Mouse (Mus musculus) E14TG2a.4 (cell line): Measurements from ENCODE around the gene Gpc3.

Source experiments
- H3K27me3 ChIP-seq: 2 replicates; pipeline ENCODE4 v1.6.1; 2014; ENCODE audit warnings: low read length, control low read depth; ENCODE audit not compliant: insufficient read depth
- H3K36me3 ChIP-seq: 2 replicates; pipeline ENCODE4 v1.6.1; 2014; ENCODE audit warnings: low read length, control low read depth; ENCODE audit not compliant: insufficient read depth
- H3K4me1 ChIP-seq: replicated peaks from 2 replicates; pipeline ENCODE4 v1.6.1; 2014; ENCODE audit warnings: low read depth, low read length, control low read depth
- H3K4me3 ChIP-seq: replicated peaks from 2 replicates; pipeline ENCODE4 v1.5.1; 2014; ENCODE audit warnings: mild to moderate bottlenecking, low read length
- H3K9me3 ChIP-seq: 2 replicates; pipeline ENCODE4 v1.6.1; 2014; ENCODE audit warnings: low read length, control low read depth
- CTCF ChIP-seq: conservative IDR thresholded peaks from 2 replicates; pipeline ENCODE4 v1.5.1; 2014; ENCODE audit warnings: low read length
- NANOG ChIP-seq: IDR thresholded peaks from 2 replicates; pipeline ENCODE4 v1.6.1; 2014; ENCODE audit warnings: borderline replicate concordance, low read length, mixed read lengths
- POU5F1 ChIP-seq: IDR thresholded peaks from 2 replicates; pipeline ENCODE4 v1.6.1; 2014; ENCODE audit warnings: low read length, borderline replicate concordance

Gpc3 gene

DNA sequence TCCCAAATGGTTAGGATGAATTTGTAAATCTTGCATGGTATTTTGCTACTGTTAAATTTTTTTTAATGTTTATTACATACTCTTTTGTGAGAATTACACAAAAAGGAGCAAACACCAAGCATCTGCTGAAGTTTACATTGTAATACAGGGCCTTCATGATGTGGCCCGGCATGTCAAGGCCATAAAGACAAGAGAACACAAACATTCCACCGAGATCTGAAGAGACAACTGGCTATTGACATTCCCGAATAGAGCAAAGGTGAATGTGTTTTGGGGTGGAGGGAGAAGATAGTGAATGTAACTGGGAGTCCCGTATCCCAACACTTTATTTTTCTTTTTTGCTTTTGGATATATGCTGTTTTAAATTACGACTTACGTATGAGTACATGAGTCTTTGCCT is 20.2 kb upstream of the Gpc3 start:
- no peaks in the 10 kb centered on the region for H3K9me3 ChIP-seq
- no peak overlapping the region for H3K4me3 ChIP-seq
- H3K27me3 ChIP-seq = no peaks in the 10 kb centered on the region
- TF ChIP-seq CTCF (no peak), POU5F1 (no peak), NANOG (no peak)
- no peaks in the 10 kb centered on the region for H3K36me3 ChIP-seq
- peaks cover 56% of the 10 kb centered on the region for H3K4me1 ChIP-seq

DNA sequence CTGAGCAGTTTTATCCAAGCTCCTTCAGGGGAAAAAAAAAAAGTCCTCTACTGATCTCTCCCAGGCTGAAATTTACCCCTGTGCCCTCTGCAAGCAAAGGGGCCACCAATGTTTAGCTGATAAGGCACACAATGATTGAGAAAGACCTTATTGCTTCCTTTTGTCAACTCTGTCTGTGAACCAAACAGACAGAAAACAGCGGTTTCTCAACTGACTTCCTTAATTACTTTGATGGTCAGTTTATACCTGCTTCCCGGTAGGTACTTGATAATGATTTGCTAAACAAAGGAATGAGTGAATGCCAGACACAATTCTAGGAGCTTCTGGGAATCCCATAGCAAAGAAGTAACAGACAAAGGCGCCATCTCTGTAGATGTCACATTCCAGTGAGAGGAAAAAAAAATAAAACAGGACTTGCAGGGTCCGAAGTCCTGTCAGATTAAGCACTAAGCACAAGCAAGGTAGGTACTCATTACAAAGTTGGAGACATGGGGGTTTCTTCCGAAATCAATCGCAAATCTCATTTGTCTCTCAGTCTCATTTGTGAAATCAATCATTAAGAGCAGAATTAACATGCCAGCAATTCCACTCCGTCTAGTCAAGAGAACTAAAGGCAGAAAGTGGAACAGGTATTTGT is 19.1 kb upstream of the Gpc3 start:
- Histone ChIP-seq H3K27me3 (no peaks in the 10 kb centered on the region), H3K36me3 (no peaks in the 10 kb centered on the region), H3K9me3 (no peaks in the 10 kb centered on the region), H3K4me1 (peaks cover 67% of the 10 kb centered on the region), H3K4me3 (no peak overlapping the region)
- no peak for TF ChIP-seq POU5F1
- peak; percentile 94 for TF ChIP-seq NANOG

DNA sequence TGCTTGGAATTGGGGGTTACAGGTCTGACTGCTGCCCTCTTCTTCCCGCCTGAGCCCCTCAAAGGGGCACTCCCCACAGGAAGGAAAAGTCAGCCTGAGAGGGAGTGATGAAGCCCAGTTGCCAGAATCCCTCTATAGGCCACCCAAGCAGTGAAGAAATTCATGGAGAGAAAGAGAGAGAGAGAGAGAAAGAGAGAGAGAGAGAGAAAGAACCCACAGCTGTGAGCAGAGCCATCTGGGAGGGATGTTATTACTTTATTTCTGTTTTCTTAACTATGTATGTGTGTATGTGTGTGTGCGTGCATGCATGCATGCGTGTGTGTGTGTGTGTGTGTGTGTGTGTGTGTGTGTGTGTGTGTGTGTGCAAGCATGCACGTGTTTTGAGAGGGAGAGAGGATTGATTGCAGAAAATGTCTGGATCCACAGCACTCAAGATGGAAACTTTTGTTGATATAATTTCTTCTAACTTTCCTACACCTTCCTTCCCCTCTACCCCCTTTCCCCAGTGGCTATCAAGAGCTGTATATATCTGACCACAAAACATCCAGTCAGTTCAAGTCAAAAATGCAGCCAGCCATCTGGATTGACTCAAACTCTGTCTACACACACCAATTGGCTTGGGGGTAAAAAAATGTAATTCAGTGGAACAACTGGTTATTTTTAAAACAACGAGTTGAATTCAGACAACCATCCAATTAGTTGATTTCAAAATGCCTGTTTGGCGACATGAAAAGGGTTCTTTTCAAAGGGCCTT is 13.4 kb upstream of the Gpc3 start:
- Histone ChIP-seq H3K9me3 (no peaks in the 10 kb centered on the region), H3K4me1 (peaks cover 46% of the 10 kb centered on the region), H3K27me3 (no peaks in the 10 kb centered on the region), H3K4me3 (no peak overlapping the region), H3K36me3 (no peaks in the 10 kb centered on the region)
- TF ChIP-seq NANOG (no peak), CTCF (no peak), POU5F1 (no peak)

DNA sequence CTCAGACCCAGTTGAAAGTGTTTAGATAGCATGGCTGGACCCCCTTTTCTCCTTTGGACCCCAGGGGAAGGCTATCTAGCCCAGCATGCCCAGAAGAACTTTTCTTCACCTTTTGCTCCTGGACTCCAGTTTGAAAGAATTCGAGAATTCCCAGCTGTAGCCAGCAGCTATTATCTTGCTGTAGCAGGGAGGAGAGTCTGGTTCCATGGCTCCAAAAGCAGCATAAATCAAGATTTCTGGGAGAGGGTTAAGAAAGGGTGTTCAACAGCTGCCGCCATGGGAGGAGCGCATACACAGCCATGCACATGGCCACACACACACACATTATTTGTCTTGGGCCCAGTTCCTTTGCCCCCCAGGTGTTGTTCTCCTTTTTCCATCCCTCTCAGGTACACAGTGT is 4.1 kb upstream of the Gpc3 start:
- H3K4me3 ChIP-seq = no peak overlapping the region
- H3K36me3 ChIP-seq = no peaks in the 10 kb centered on the region
- no peak for TF ChIP-seq NANOG
- no peak for TF ChIP-seq CTCF
- TF ChIP-seq POU5F1 = no peak
- no peaks in the 10 kb centered on the region for H3K27me3 ChIP-seq
- H3K9me3 ChIP-seq = no peaks in the 10 kb centered on the region
- H3K4me1 ChIP-seq = peaks cover 8% of the 10 kb centered on the region; the same call in 1 of the 2 replicates

DNA sequence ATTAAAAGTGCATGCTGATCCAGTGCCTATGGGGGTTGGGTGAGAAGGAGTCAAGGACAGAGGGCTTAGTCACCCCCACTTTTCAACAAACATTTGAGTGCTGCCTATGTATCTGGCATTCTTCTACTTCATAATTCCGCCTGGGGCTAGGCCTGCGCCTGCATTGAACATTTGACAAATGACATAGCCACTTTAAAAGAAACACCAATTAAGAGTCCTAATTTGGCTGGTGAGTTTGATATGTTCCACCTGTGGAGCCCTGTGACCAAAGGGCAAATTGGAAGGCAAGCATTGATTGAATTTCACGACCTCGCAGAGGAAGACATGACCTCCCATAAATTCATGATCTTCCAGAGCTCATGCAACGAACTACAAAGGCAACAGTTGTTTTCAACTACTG is 2.4 kb upstream of the Gpc3 start:
- Histone ChIP-seq H3K4me1 (peaks cover 13% of the 10 kb centered on the region), H3K27me3 (no peaks in the 10 kb centered on the region), H3K36me3 (no peaks in the 10 kb centered on the region), H3K4me3 (no peak overlapping the region), H3K9me3 (no peaks in the 10 kb centered on the region)
- TF ChIP-seq CTCF = no peak
- TF ChIP-seq POU5F1 = no peak
- no peak for TF ChIP-seq NANOG

DNA sequence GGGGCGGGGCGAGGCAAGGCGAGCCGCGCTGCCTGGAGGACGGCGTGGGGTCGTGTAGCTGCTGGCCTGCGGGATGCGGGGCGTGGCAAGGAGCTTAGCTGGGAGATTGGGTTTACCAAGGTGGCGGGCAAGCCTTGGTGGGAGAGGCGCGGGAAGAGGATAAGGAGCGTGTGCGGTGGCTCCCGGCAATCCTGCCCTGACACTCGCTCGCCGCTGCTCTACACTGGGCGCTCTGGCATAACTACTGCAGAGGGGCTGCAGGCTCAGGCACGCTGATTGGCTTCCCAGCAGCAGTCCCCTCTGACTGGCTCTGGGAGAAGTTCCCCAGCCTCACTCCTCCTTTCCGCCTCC is 256 bp upstream of the Gpc3 start:
- Histone ChIP-seq H3K27me3 (no peaks in the 10 kb centered on the region), H3K36me3 (no peaks in the 10 kb centered on the region), H3K4me1 (peaks cover 23% of the 10 kb centered on the region), H3K4me3 (peak overlapping the region; percentile 81), H3K9me3 (no peaks in the 10 kb centered on the region)
- TF ChIP-seq NANOG (no peak), CTCF (no peak), POU5F1 (no peak)

DNA sequence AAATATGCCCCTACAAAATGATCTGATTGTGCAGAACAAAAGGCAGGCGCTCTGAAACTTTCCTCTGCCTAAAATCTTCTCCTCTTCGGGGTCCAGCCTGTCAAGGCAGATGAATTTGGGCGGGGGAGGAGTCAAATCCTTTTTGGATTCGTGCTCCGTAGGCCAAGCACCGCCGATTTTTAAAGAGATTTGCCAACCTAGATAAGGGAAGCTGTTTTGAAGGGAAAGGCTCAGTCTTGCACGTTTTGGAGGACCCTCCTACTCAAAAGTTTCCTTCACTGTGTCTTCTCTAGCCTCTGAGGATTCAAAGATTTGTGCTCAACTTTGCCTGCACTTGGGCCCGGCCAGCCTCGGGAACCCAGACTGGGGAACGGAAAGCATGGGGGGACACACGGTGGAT is 944 bp downstream of the Gpc3 start:
- Histone ChIP-seq H3K36me3 (no peaks in the 10 kb centered on the region), H3K9me3 (no peaks in the 10 kb centered on the region), H3K27me3 (no peaks in the 10 kb centered on the region), H3K4me1 (peaks cover 17% of the 10 kb centered on the region), H3K4me3 (peak overlapping the region; percentile 81)
- TF ChIP-seq NANOG (no peak), POU5F1 (no peak), CTCF (no peak)

DNA sequence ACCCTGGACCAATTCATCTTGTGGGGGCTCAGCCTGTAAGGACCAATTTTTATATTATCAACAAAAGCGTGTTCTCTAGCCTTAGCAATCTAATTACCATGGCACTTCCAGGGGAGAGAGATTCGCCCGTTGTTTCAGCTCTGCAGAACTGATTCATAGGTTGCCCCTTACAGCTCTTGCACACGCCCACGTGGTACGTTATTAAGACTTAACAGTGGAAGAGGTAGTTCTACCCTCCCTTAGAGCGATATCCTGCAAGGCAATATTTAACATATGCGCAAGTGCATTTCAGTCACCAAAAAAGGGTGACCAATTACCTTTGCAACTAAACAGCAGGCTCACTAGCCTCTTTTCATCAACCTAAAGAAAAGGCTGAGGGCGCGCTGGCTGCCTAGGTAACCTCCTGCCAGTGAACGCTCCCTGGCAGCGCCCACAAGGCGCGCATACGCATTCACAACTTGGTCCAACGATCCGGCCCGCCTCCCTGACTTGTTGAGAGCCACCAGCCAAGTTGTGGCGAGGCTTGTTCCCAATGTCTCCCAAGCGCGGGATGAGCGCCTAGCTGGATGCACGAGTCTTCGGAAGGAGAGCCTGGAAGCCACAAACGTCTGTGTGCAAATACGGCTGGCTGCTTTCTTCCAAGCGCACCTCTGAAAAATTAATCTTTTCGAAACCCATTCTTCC is 1.6 kb downstream of the Gpc3 start:
- no peaks in the 10 kb centered on the region for H3K27me3 ChIP-seq
- no peaks in the 10 kb centered on the region for H3K9me3 ChIP-seq
- H3K4me1 ChIP-seq = peaks cover 17% of the 10 kb centered on the region
- peak overlapping the region; percentile 81 for H3K4me3 ChIP-seq
- no peaks in the 10 kb centered on the region for H3K36me3 ChIP-seq
- TF ChIP-seq CTCF (no peak), POU5F1 (no peak)
